Comparison of ENCODE assay signal across 12 mouse cellular contexts in genomic region chr15:51105359-51106008, GRCm38 (mm10).
DNase-seq lines count a peak whose midpoint lies in the region; ATAC-seq and TF ChIP-seq lines count a peak whose summit lies in the region.
"Had no signal": no experiment of that assay in that cellular context is flagged by ENCODE, and none has a peak within 500 bp of the region (broad histone marks: within the 10 kb centered on the region; RNA-seq: fewer than 3 reads in every experiment).

No protein-coding gene starts in this region.

- H3K9ac ChIP-seq in intestine, embryonic 16.5 days (ENCODE audit: low read depth, low read length), result no peak overlapping the region
- H3K9ac ChIP-seq in intestine, postnatal 0 days (ENCODE audit: low read depth, low read length), result no peak overlapping the region
- no peak overlapping the region for H3K9ac ChIP-seq in hindbrain, embryonic 14.5 days
- H3K9ac ChIP-seq in neural tube, embryonic 14.5 days (replicated peaks; ENCODE audit: low read depth, low read length), result peak overlapping the region; percentile 39; the same call in 1 of the 2 replicates

- H3K4me1 ChIP-seq in intestine, embryonic 16.5 days (ENCODE audit: control insufficient read depth, insufficient read depth, low read length), result no peaks in the 10 kb centered on the region
- no peaks in the 10 kb centered on the region for H3K4me1 ChIP-seq in intestine, postnatal 0 days (replicated peaks; ENCODE audit: control insufficient read depth, insufficient read depth, low read length)
- peaks cover 10% of the 10 kb centered on the region; the same call in 1 of the 2 replicates for H3K4me1 ChIP-seq in hindbrain, embryonic 14.5 days (replicated peaks; ENCODE audit: control insufficient read depth, insufficient read depth, low read length)
- peaks cover 4% of the 10 kb centered on the region; the same call in 1 of the 2 replicates for H3K4me1 ChIP-seq in neural tube, embryonic 14.5 days (ENCODE audit: control insufficient read depth, insufficient read depth, low read length)

- peak; percentile 60 for DNase-seq in brain, embryonic 14.5 days (ENCODE audit: low read depth)
- peak; percentile 57 for DNase-seq in hindbrain, embryonic 14.5 days (ENCODE audit: low spot score)
- no peak for DNase-seq in layer of hippocampus, postnatal 14 days (ENCODE audit: low spot score in 2 of 2)
- no peak for DNase-seq in ovary, postnatal 36 days (ENCODE audit: low spot score)
- DNase-seq in left cerebral cortex, adult 9 months (ENCODE audit: low spot score in 2 of 2), result no peak
- DNase-seq: adrenal gland, adult 2 months; kidney, adult 11 months; left cerebral cortex, postnatal 4 days; thymus, postnatal 36 days had no signal

- TF ChIP-seq POLR2A in brain, embryonic 14.5 days (IDR thresholded peaks at IDR 0.05; ENCODE audit: borderline replicate concordance, extremely low read depth, insufficient read depth, insufficient read length, poor library complexity, severe bottlenecking), result no peak

- H3K4me3 ChIP-seq in intestine, embryonic 16.5 days (ENCODE audit: low read length), result no peak overlapping the region
- H3K4me3 ChIP-seq in intestine, postnatal 0 days (ENCODE audit: low read depth, low read length), result no peak overlapping the region
- peak overlapping the region; percentile 15; the same call in 1 of the 2 replicates for H3K4me3 ChIP-seq in hindbrain, embryonic 14.5 days (replicated peaks; ENCODE audit: low read length)
- H3K4me3 ChIP-seq in neural tube, embryonic 14.5 days (ENCODE audit: low read depth, low read length), result peak overlapping the region; percentile 19

- no peak overlapping the region for H3K27ac ChIP-seq in intestine, embryonic 16.5 days (ENCODE audit: low read length)
- H3K27ac ChIP-seq in intestine, postnatal 0 days (ENCODE audit: low read depth, low read length), result no peak overlapping the region
- peak overlapping the region; percentile 69 for H3K27ac ChIP-seq in hindbrain, embryonic 14.5 days
- H3K27ac ChIP-seq in neural tube, embryonic 14.5 days (ENCODE audit: low read depth, low read length), result peak overlapping the region; percentile 80

- H3K9me3 ChIP-seq in intestine, embryonic 16.5 days (ENCODE audit: control insufficient read depth, low read length), result no peaks in the 10 kb centered on the region
- H3K9me3 ChIP-seq in intestine, postnatal 0 days (ENCODE audit: control insufficient read depth), result no peaks in the 10 kb centered on the region
- H3K9me3 ChIP-seq in hindbrain, embryonic 14.5 days (ENCODE audit: control insufficient read depth, low read length), result no peaks in the 10 kb centered on the region
- H3K9me3 ChIP-seq in neural tube, embryonic 14.5 days (ENCODE audit: control insufficient read depth, low read length), result no peaks in the 10 kb centered on the region

- ATAC-seq in intestine, embryonic 16.5 days, result no peak
- ATAC-seq in intestine, postnatal 0 days, result no peak
- ATAC-seq in hindbrain, embryonic 14.5 days (ENCODE audit: low FRiP score), result peak; percentile 67; the same call in 1 of the 2 replicates
- peak; percentile 82 for ATAC-seq in neural tube, embryonic 14.5 days (ENCODE audit: low read depth)

- WGBS in intestine, embryonic 16.5 days, result 54% methylated on average over 17 of the region's 17 CpGs
- 63% methylated on average over 17 of the region's 17 CpGs for WGBS in intestine, postnatal 0 days
- WGBS in hindbrain, embryonic 14.5 days, result 42% methylated on average over 17 of the region's 17 CpGs
- WGBS in neural tube, embryonic 14.5 days, result 25% methylated on average over 17 of the region's 17 CpGs

- H3K4me2 ChIP-seq in intestine, embryonic 16.5 days (ENCODE audit: low read depth, low read length), result 0 out of 2 replicates have a peak overlapping the region, but pooled peaks have one; percentile 5
- H3K4me2 ChIP-seq in intestine, postnatal 0 days (replicated peaks; ENCODE audit: low read depth), result no peak overlapping the region
- peak overlapping the region; percentile 40 for H3K4me2 ChIP-seq in hindbrain, embryonic 14.5 days (replicated peaks)
- H3K4me2 ChIP-seq in neural tube, embryonic 14.5 days (ENCODE audit: low read depth, low read length), result peak overlapping the region; percentile 48

- TF ChIP-seq CTCF in intestine, postnatal 0 days (IDR thresholded peaks at IDR 0.05; ENCODE audit: low read depth), result no peak
- TF ChIP-seq CTCF in brain, embryonic 14.5 days (IDR thresholded peaks at IDR 0.05; ENCODE audit: borderline replicate concordance, extremely low read depth, insufficient read depth, insufficient read length), result no peak

- no peaks in the 10 kb centered on the region for H3K36me3 ChIP-seq in intestine, embryonic 16.5 days (ENCODE audit: control insufficient read depth, insufficient read depth, low read length)
- no peaks in the 10 kb centered on the region for H3K36me3 ChIP-seq in intestine, postnatal 0 days (ENCODE audit: control insufficient read depth, insufficient read depth)
- no peaks in the 10 kb centered on the region for H3K36me3 ChIP-seq in hindbrain, embryonic 14.5 days (replicated peaks; ENCODE audit: control insufficient read depth, insufficient read depth)
- no peaks in the 10 kb centered on the region for H3K36me3 ChIP-seq in neural tube, embryonic 14.5 days (ENCODE audit: control insufficient read depth, insufficient read depth, low read length)

- no peaks in the 10 kb centered on the region for H3K27me3 ChIP-seq in intestine, embryonic 16.5 days (replicated peaks; ENCODE audit: control insufficient read depth, insufficient read depth, low read length)
- H3K27me3 ChIP-seq in intestine, postnatal 0 days (replicated peaks; ENCODE audit: control insufficient read depth, insufficient read depth, low read length), result no peaks in the 10 kb centered on the region
- H3K27me3 ChIP-seq in hindbrain, embryonic 14.5 days (ENCODE audit: control insufficient read depth, insufficient read depth, low read length), result no peaks in the 10 kb centered on the region
- H3K27me3 ChIP-seq in neural tube, embryonic 14.5 days (ENCODE audit: control insufficient read depth, insufficient read depth, low read length), result no peaks in the 10 kb centered on the region

Comparison
In these comparisons a context has a peak if more than half of its experiments do, and no peak if none do; other contexts are left out.
1. ATAC-seq: peak in hindbrain, embryonic 14.5 days (single experiment) and neural tube, embryonic 14.5 days (single experiment); none in intestine, embryonic 16.5 days (single experiment) and intestine, postnatal 0 days (single experiment).
2. H3K27ac ChIP-seq: peak in hindbrain, embryonic 14.5 days (single experiment) and neural tube, embryonic 14.5 days (single experiment); none in intestine, embryonic 16.5 days (single experiment) and intestine, postnatal 0 days (single experiment).
3. H3K4me3 ChIP-seq: peak in hindbrain, embryonic 14.5 days (single experiment) and neural tube, embryonic 14.5 days (single experiment); none in intestine, embryonic 16.5 days (single experiment) and intestine, postnatal 0 days (single experiment).
4. DNase-seq: peak in brain, embryonic 14.5 days (single experiment) and hindbrain, embryonic 14.5 days (single experiment); none in layer of hippocampus, postnatal 14 days (0 of 2), ovary, postnatal 36 days (single experiment) and left cerebral cortex, adult 9 months (0 of 2).